Mouse (Mus musculus): ENCODE data around the gene Col24a1.

DNA sequence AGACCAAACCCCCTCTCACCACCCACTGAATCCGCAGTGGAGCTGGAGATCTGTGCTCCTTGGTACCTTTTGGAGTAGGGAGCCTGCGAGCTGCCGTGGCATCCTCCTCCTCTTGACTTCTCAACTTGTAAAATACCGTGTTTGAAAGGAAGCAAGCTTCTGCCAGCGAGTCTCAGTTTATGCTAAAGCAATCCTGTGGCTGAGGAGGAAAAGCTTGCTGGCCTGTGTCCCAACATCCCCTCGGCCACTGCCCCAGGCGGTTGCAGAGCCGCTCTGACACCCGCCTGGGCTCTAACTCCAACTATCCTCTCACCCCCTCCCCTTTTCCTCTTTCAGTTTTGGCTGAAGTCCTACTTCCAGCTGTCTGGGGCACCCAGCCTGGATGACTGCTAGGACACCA is 935 bp downstream of the Col24a1 start:
- TF ChIP-seq CTCF (IDR thresholded peaks at IDR 0.05; ENCODE audit: borderline replicate concordance, insufficient read depth, low read length): no peak
- TF ChIP-seq POLR2A (IDR thresholded peaks at IDR 0.05; ENCODE audit: low read depth, low read length): no peak
